Mouse (Mus musculus): Measurements from ENCODE around the gene Elp5.
"Not testable (repeated sequence)": the region's sequence is repeated elsewhere in the genome, so short reads cannot be mapped to it uniquely, and the experiment has no call there.

Gene Elp5

GRCm38 (mm10) chr11:69934681-69935080, 47.6 kb downstream of the Elp5 start:
- no peak for DNase-seq (ENCODE audit: low spot score in 2 of 2)

- DNase-seq (ENCODE audit: low spot score in 2 of 2) = peak; percentile 79 to 90
Observed at GRCm38 (mm10) chr11:69934169-69934568, 48.1 kb downstream of the Elp5 start.

GRCm38 (mm10) chr11:69933066-69933465, 49.3 kb downstream of the Elp5 start:
- DNase-seq (ENCODE audit: low spot score in 2 of 2) = no peak

- DNase-seq (ENCODE audit: low spot score in 2 of 2) = no peak
Observed at GRCm38 (mm10) chr11:69932254-69932653, 50.1 kb downstream of the Elp5 start.

- DNase-seq (ENCODE audit: low spot score in 2 of 2) = no peak
Observed at GRCm38 (mm10) chr11:69931769-69932168, 50.5 kb downstream of the Elp5 start.

- peak; percentile 59 to 67 for DNase-seq (ENCODE audit: low spot score in 2 of 2)
Observed at GRCm38 (mm10) chr11:69930967-69931537, 51.3 kb downstream of the Elp5 start.

GRCm38 (mm10) chr11:69930176-69930575, 52.1 kb downstream of the Elp5 start:
- DNase-seq (ENCODE audit: low spot score in 2 of 2) = not testable (repeated sequence)

- no peak for DNase-seq (ENCODE audit: low spot score in 2 of 2)
Observed at GRCm38 (mm10) chr11:69929712-69930111, 52.6 kb downstream of the Elp5 start.

GRCm38 (mm10) chr11:69927501-69927900, 54.8 kb downstream of the Elp5 start:
- DNase-seq (ENCODE audit: low spot score in 2 of 2) = no peak

GRCm38 (mm10) chr11:69922796-69923195, 59.5 kb downstream of the Elp5 start:
- no peak for DNase-seq (ENCODE audit: low spot score in 2 of 2)

- DNase-seq (ENCODE audit: low spot score in 2 of 2) = no peak
Observed at GRCm38 (mm10) chr11:69922012-69922756, 60.1 kb downstream of the Elp5 start.

- DNase-seq (ENCODE audit: low spot score in 2 of 2) = peak; percentile 100
Observed at GRCm38 (mm10) chr11:69921114-69922011, 61.0 kb downstream of the Elp5 start, which contains the start of gene Eif5a. Gene Eif5a (minus strand): TSS chr11:69921958.

- peak in 1 of 2 experiments; percentile 27 for DNase-seq (ENCODE audit: low spot score in 2 of 2)
Observed at GRCm38 (mm10) chr11:69920266-69921031, 61.9 kb downstream of the Elp5 start.

GRCm38 (mm10) chr11:69919661-69920265, 62.6 kb downstream of the Elp5 start:
- DNase-seq (ENCODE audit: low spot score in 2 of 2) = peak; percentile 88 to 91

GRCm38 (mm10) chr11:69919053-69919452, 63.3 kb downstream of the Elp5 start:
- DNase-seq (ENCODE audit: low spot score in 2 of 2) = no peak

Measured in spleen, postnatal 36 days (tissue).